Mouse (Mus musculus): Measurements from ENCODE around the gene Rfc1.

DNA sequence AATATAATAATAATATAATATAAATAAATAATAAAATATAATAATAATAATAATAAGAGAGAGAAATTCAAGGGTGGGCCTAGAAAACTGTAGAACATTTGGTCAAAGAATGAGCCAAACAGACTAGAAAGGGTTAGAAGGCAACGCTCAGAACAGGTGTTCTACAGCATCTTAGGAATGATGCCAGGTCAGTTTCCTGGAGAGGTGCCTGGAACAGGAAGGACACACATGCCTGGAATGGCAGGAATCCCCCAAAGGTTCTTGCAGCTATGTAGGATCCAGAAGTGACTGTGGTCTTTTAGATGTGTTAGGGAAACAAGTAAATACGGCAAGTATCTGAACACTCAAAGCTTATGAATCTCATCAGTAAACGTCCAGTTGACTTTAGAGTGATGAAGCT lies 11.2 kb downstream of the Rfc1 start:
- TF ChIP-seq POLR2A (IDR thresholded peaks at IDR 0.05; ENCODE audit: low read depth, low read length) (no peak), CTCF (IDR thresholded peaks at IDR 0.05; ENCODE audit: extremely low read depth, insufficient read depth, insufficient read length, insufficient replicate concordance) (no peak)
